Mouse (Mus musculus): ENCODE results near the gene Get4. TPM values are rescaled to one million over a fixed set of nuclear protein-coding genes. Genes with fewer than 3 reads are reported as not detected.

The Get4 gene
- polyA plus RNA-seq, 1 experiment from 2014 or later, result 90.0 TPM

DNA sequence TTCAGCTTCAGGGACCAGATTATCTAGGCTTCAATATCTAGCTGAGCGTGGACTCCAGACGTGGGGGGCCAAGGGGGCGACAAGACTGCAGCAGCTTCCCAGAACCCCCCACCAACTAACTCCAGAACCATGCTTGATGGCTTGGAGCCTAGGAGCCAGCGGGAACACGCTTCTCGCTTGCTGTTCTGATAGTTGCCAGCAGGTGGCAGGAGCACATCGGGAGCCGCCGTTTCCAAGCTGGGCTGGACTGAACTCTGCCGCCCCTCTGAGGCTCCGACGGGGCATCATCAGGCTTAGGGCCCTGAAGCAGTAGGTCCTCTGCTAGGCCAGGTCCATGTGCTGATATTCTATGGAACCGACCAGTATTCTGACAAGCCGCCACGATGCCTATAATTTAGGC, 30.1 kb downstream of the Get4 start:
- no peak overlapping the region for H3K4me2 ChIP-seq (ENCODE audit: low read depth, low read length)
- peaks cover 24% of the 10 kb centered on the region for H3K4me1 ChIP-seq (ENCODE audit: control insufficient read depth, low read depth, low read length)
- H3K27ac ChIP-seq (ENCODE audit: low read length), result no peak overlapping the region
- no peak overlapping the region for H3K4me3 ChIP-seq (ENCODE audit: low read depth, low read length)
- H3K9me3 ChIP-seq (replicated peaks; ENCODE audit: control insufficient read depth, low read length), result no peaks in the 10 kb centered on the region
- 3% methylated on average over 15 of the region's 15 CpGs for WGBS (ENCODE audit: insufficient replicate concordance)
- ATAC-seq (ENCODE audit: low read depth), result peak; percentile 24; the same call in 1 of the 2 replicates
- H3K36me3 ChIP-seq (ENCODE audit: control insufficient read depth, insufficient read depth), result no peaks in the 10 kb centered on the region
- H3K9ac ChIP-seq (ENCODE audit: low read depth, low read length), result no peak overlapping the region
- no peaks in the 10 kb centered on the region for H3K27me3 ChIP-seq (ENCODE audit: control insufficient read depth, insufficient read depth, low read depth, low read length)

DNA sequence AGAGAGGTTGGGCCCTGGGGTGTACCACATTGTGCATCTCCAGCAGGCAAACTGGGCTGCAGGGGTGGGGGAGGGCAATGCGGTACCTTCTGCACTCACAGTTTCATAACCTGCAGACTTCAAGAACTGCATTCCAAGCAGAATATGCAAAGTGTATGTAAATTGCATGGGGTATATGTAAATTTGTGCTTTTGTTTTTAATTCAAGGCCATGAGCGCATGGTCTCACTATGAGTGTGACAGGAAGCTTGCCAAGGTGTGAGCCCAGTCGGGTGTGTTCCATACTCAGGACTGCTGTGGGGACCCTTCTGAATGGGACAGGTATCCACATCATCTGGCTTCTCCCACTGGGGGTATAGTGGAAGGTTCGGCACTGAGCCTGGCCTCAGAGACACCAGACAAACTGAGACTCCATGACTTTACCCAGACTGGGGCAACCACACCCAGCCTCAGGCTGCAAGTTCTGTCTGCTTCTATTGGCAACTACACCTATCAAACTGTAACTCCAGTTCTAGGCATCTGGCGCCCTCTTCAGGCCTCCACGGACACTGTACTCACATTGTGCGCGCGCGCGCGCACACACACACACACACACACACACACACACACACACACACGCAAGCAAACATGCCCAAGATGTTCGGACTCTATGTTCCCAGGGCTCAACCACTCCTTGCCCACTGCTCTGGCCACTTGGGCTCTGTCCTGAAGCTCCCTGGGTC, 31.5 kb downstream of the Get4 start:
- no peak for ATAC-seq (ENCODE audit: low read depth)
- Histone ChIP-seq H3K9ac (ENCODE audit: low read depth, low read length) (no peak overlapping the region), H3K27me3 (ENCODE audit: control insufficient read depth, insufficient read depth, low read depth, low read length) (no peaks in the 10 kb centered on the region), H3K4me2 (ENCODE audit: low read depth, low read length) (no peak overlapping the region), H3K36me3 (ENCODE audit: control insufficient read depth, insufficient read depth) (no peaks in the 10 kb centered on the region), H3K27ac (ENCODE audit: low read length) (no peak overlapping the region), H3K9me3 (replicated peaks; ENCODE audit: control insufficient read depth, low read length) (no peaks in the 10 kb centered on the region), H3K4me3 (ENCODE audit: low read depth, low read length) (no peak overlapping the region), H3K4me1 (ENCODE audit: control insufficient read depth, low read depth, low read length) (peaks cover 30% of the 10 kb centered on the region)
- WGBS (ENCODE audit: insufficient replicate concordance), result 88% methylated on average over 14 of the region's 14 CpGs

DNA sequence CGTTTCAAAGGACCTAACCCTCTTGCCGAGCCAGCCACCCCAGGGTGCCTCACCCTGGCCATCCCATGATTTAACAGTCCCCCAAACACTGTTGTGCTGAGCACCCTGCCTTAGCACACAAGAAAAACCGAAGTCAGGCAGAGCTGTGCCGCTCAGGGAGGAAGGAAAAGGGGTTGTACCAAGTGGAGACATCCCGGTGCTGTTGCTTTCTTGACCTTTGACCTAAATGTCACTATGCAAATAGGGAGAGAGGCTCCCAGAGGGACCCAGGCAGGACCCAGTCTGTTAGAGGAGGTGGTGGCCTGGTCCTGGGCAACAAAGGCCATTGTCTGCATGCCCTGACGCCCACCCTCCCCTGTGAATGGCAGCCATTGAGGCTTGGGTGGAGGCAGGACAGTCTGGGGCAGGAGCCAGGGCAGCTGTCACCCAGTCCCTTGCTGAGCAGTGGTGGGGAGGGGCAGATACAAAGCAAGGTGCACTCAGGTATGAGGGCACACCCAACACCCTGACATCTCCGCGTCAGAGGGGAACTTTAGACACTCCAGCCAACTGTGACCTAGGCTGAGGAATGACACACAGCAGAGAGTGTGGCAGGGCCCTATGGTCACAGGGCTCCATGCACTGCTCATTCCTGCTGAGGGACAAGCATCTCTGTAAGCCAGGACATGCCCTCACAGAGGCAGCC, 33.4 kb downstream of the Get4 start:
- Histone ChIP-seq H3K36me3 (ENCODE audit: control insufficient read depth, insufficient read depth) (no peaks in the 10 kb centered on the region), H3K4me3 (ENCODE audit: low read depth, low read length) (no peak overlapping the region), H3K27me3 (ENCODE audit: control insufficient read depth, insufficient read depth, low read depth, low read length) (no peaks in the 10 kb centered on the region), H3K4me2 (ENCODE audit: low read depth, low read length) (no peak overlapping the region), H3K27ac (ENCODE audit: low read length) (peak overlapping the region; percentile 67), H3K9ac (ENCODE audit: low read depth, low read length) (no peak overlapping the region), H3K9me3 (replicated peaks; ENCODE audit: control insufficient read depth, low read length) (no peaks in the 10 kb centered on the region), H3K4me1 (ENCODE audit: control insufficient read depth, low read depth, low read length) (peaks cover 30% of the 10 kb centered on the region)
- ATAC-seq (ENCODE audit: low read depth), result no peak
- 31% methylated on average over 8 of the region's 8 CpGs for WGBS (ENCODE audit: insufficient replicate concordance)

DNA sequence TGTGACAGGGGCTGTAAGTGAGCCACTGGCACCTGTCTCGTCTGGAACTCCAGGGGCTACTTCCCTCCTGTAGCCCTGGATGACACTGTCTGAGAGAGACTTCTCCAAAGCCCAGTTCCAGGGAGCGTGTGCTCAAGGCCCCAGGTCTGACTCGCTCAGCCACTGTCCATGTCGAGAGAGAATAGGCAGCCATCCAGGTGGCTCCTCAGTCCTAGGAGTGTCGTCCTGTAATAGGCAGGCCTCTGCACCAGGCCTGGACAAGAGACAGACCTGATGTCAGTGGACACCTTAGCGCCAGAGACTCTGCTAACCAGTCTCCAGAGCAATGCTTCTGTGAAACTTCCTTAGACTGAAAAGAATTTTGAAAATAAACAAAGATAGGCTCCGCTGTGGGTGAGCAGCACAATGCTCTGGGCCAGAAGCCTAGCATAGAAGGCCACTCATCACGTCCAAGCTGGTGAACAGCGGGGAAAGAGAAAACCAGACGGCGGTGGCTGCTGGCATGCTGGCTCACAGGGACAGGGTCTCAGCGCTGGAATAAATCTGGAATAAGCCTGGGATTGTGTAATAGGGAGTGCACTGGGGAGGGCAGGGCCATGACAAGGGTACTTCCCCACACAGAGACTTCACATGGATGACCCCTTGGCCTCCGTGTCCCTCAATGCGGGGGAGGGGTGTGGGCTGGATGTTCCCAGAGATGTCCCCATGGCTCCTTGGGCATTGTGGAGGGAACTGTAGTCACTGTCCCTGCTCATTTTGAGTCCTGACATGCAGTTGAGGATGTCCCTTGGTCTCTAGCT, 34.2 kb downstream of the Get4 start:
- no peaks in the 10 kb centered on the region for H3K27me3 ChIP-seq (ENCODE audit: control insufficient read depth, insufficient read depth, low read depth, low read length)
- H3K4me1 ChIP-seq (ENCODE audit: control insufficient read depth, low read depth, low read length), result peaks cover 30% of the 10 kb centered on the region
- H3K4me2 ChIP-seq (ENCODE audit: low read depth, low read length), result no peak overlapping the region
- H3K9me3 ChIP-seq (replicated peaks; ENCODE audit: control insufficient read depth, low read length), result no peaks in the 10 kb centered on the region
- no peaks in the 10 kb centered on the region for H3K36me3 ChIP-seq (ENCODE audit: control insufficient read depth, insufficient read depth)
- 55% methylated on average over 14 of the region's 14 CpGs for WGBS (ENCODE audit: insufficient replicate concordance)
- no peak overlapping the region; the same call in 1 of the 2 replicates for H3K9ac ChIP-seq (ENCODE audit: low read depth, low read length)
- no peak overlapping the region for H3K4me3 ChIP-seq (ENCODE audit: low read depth, low read length)
- peak; percentile 37 for ATAC-seq (ENCODE audit: low read depth)
- peak overlapping the region; percentile 67 for H3K27ac ChIP-seq (ENCODE audit: low read length)

DNA sequence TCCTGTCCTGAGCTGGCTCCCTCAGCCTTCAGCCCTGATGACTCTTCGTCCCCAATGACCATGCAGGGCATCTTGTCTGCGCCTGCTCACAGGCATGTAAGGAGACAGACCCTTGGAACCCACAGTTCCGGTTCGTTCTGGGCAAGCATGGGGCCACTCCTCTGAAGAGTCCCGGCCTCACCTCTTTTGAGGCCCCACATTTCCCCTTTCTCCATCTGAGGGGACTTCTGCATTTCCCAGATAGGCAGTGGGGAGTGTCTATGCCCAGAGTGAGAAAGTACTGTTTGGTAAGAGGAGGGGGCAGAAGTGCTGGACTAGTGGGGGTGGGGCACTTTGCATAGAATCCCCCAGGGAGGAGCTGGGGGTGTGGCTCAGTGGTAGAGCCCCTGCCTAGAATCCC, 35.0 kb downstream of the Get4 start:
- ATAC-seq (ENCODE audit: low read depth), result peak; percentile 53
- Histone ChIP-seq H3K27ac (ENCODE audit: low read length) (peak overlapping the region; percentile 67), H3K4me1 (ENCODE audit: control insufficient read depth, low read depth, low read length) (peaks cover 30% of the 10 kb centered on the region), H3K36me3 (ENCODE audit: control insufficient read depth, insufficient read depth) (no peaks in the 10 kb centered on the region), H3K9ac (ENCODE audit: low read depth, low read length) (no peak overlapping the region), H3K4me2 (ENCODE audit: low read depth, low read length) (no peak overlapping the region), H3K9me3 (replicated peaks; ENCODE audit: control insufficient read depth, low read length) (no peaks in the 10 kb centered on the region), H3K4me3 (ENCODE audit: low read depth, low read length) (no peak overlapping the region), H3K27me3 (ENCODE audit: control insufficient read depth, insufficient read depth, low read depth, low read length) (no peaks in the 10 kb centered on the region)
- WGBS (ENCODE audit: insufficient replicate concordance), result 13% methylated on average over 5 of the region's 5 CpGs

DNA sequence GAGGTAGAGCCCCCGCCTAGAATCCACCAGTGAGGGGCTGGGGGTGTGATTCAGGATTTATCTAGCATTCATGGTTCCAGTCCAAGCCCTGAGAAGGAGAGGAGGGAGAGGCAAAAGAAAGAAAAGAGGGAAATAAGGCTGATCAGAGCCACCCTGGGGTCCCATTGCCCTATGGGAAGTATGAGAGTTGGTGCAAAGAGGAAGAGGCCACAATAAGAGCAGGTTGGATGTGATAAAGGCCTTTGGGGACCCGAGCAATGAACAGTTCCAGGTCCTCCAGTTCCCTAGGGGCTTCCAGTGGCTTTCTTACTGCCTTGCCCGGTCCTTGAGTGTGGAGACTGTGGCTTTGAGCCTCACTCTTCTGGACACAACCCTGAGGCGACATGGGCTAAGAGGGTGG, 35.7 kb downstream of the Get4 start:
- Histone ChIP-seq H3K9ac (ENCODE audit: low read depth, low read length) (no peak overlapping the region), H3K9me3 (replicated peaks; ENCODE audit: control insufficient read depth, low read length) (no peaks in the 10 kb centered on the region), H3K4me1 (ENCODE audit: control insufficient read depth, low read depth, low read length) (peaks cover 30% of the 10 kb centered on the region), H3K27me3 (ENCODE audit: control insufficient read depth, insufficient read depth, low read depth, low read length) (no peaks in the 10 kb centered on the region), H3K36me3 (ENCODE audit: control insufficient read depth, insufficient read depth) (no peaks in the 10 kb centered on the region), H3K4me3 (ENCODE audit: low read depth, low read length) (no peak overlapping the region), H3K4me2 (ENCODE audit: low read depth, low read length) (no peak overlapping the region), H3K27ac (ENCODE audit: low read length) (peak overlapping the region; percentile 69)
- WGBS (ENCODE audit: insufficient replicate concordance), result 47% methylated on average over 4 of the region's 4 CpGs
- ATAC-seq (ENCODE audit: low read depth), result no peak

DNA sequence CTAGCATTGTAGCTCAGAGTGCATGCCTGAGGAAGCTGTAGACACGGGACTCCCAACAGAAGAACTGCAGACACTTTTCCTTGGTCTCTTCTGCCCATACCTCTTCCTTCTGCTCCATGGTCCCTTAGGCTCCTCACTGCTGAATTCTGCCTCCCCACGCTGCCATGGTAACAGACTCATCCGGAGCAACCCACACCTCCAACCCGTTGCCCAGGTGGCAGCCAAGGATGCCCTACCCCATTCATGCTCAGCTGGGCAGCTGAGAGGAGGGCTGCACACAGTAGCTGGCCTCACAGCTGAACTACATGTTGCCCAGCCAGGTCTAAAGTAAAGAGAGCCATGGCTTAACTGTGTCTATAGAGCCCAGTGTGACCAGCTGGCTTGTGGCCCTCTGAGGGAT, 36.5 kb downstream of the Get4 start:
- 66% methylated on average over 4 of the region's 4 CpGs for WGBS (ENCODE audit: insufficient replicate concordance)
- H3K27ac ChIP-seq (ENCODE audit: low read length), result peak overlapping the region; percentile 69
- no peak for ATAC-seq (ENCODE audit: low read depth)

DNA sequence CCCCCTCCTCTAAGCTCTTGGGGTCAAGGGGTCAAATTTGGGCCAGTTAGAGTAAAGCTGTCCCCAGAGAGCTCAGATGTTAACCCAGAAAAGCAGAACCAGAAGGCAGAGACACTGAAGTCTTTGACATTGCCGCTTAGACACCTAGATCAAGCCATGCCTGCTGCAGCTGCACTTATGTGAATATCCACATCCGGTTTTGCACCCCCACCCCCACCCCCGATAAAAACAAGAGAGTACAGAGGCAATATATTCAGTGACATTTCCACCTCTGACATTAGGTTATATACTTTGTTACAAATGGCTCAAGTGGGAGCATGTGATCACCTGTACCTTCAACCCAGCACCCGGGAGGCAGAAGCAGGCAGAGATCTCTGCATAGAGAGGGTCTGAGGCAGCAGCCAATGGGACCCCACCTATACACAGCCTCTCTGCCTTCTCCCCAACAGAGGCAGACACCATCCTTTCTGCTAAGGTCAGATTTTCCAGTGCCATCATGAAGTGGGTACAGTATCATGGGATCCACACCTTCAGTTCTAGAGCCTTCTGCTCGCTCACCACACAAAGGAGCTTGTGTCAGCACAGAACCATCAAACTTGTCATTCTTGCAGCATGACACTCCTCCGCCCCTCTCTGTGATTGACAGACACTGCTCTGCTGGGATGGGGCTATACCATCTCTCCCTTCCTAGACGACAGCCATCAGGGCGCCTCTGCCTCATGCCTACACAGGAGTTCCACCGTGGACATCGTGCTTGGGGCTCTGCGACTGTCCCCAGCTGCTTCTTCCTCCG, 38.5 kb downstream of the Get4 start:
- peaks cover 21% of the 10 kb centered on the region for H3K4me1 ChIP-seq (ENCODE audit: control insufficient read depth, low read depth, low read length)
- no peak overlapping the region for H3K4me2 ChIP-seq (ENCODE audit: low read depth, low read length)
- H3K9me3 ChIP-seq (replicated peaks; ENCODE audit: control insufficient read depth, low read length), result no peaks in the 10 kb centered on the region
- 70% methylated on average over 12 of the region's 12 CpGs for WGBS (ENCODE audit: insufficient replicate concordance)
- no peak for ATAC-seq (ENCODE audit: low read depth)
- no peak overlapping the region for H3K4me3 ChIP-seq (ENCODE audit: low read depth, low read length)
- no peak overlapping the region for H3K27ac ChIP-seq (ENCODE audit: low read length)
- H3K36me3 ChIP-seq (ENCODE audit: control insufficient read depth, insufficient read depth), result no peaks in the 10 kb centered on the region
- no peaks in the 10 kb centered on the region for H3K27me3 ChIP-seq (ENCODE audit: control insufficient read depth, insufficient read depth, low read depth, low read length)
- H3K9ac ChIP-seq (ENCODE audit: low read depth, low read length), result no peak overlapping the region

More for the DNA sequence above, 36.5 kb downstream of the Get4 start:
- Histone ChIP-seq H3K36me3 (ENCODE audit: control insufficient read depth, insufficient read depth) (no peaks in the 10 kb centered on the region), H3K9me3 (replicated peaks; ENCODE audit: control insufficient read depth, low read length) (no peaks in the 10 kb centered on the region), H3K4me3 (ENCODE audit: low read depth, low read length) (no peak overlapping the region), H3K4me2 (ENCODE audit: low read depth, low read length) (no peak overlapping the region), H3K9ac (ENCODE audit: low read depth, low read length) (no peak overlapping the region), H3K4me1 (ENCODE audit: control insufficient read depth, low read depth, low read length) (peaks cover 30% of the 10 kb centered on the region), H3K27me3 (ENCODE audit: control insufficient read depth, insufficient read depth, low read depth, low read length) (no peaks in the 10 kb centered on the region)
